In the genomic region with DNA sequence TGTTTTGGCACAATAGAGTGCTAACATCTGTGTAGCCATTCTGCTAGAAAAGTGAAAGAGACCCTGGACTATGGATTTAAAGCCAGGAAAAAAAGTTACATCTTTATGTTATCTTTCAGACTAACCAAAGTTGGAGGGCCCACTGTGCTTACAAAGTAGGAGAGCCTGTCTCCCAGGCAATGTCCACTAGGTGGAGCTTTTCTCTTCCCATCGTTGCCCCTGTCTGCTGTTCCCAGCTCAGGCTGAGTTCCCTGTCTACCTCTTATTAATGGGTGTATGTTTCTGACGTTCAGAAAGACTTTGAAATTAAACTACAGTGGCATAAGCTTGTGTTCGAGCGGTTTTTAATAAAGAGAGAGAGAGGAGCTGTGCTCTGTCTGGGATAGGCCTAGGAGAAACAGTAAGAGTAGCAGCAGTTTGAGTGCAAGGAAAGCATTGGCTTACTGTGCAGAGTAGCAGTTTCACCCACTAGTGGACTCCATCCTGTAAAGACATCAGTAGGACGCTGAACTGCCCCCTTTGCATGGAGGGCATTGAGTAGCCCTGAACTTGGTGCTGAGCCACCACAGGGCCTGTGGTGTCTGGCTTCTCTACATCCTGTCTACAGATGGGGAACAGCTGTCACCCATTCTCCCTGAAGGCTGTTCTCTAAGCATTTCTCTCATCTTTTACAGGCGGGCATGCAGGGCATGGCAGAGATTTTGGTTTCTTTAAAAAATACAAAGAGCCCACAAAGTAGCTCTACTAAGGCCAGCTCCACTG, we compare ENCODE assay signal across 8 mouse cellular contexts. TPM values are rescaled to one million over a fixed set of nuclear protein-coding genes. Genes with fewer than 3 reads are reported as not detected.
DNase-seq lines count a peak whose midpoint lies in the region; ATAC-seq and TF ChIP-seq lines count a peak whose summit lies in the region.

No protein-coding gene starts in this region.

- peaks cover 37% of the 10 kb centered on the region for H3K79me3 ChIP-seq in C2C12 (ENCODE audit: low read depth)

- H3K36me3 ChIP-seq in C2C12 (ENCODE audit: control insufficient read depth, insufficient read depth) (peaks cover 92% of the 10 kb centered on the region), G1E (replicated peaks) (peaks cover 93% of the 10 kb centered on the region)
- peaks cover 97% of the 10 kb centered on the region for H3K36me3 ChIP-seq in limb, embryonic 10.5 days

- peaks cover 32% of the 10 kb centered on the region for H3K4me1 ChIP-seq in G1E (ENCODE audit: insufficient read depth, low read depth, low read length)
- H3K4me1 ChIP-seq in limb, embryonic 10.5 days: no peaks in the 10 kb centered on the region

- peaks cover 80% of the 10 kb centered on the region for H3K79me2 ChIP-seq in C2C12 (ENCODE audit: control insufficient read depth, insufficient read depth)

- H3K27ac ChIP-seq in limb, embryonic 10.5 days: no peak overlapping the region

- no peak overlapping the region for H3ac ChIP-seq in C2C12 (ENCODE audit: control insufficient read depth, insufficient read length, low read depth)

- 0 out of 2 replicates have a peak, but pooled peaks have one; percentile 25 for ATAC-seq in G1E (ENCODE audit: extremely low read depth, insufficient number of reproducible peaks, low FRiP score, poor library complexity, severe bottlenecking)
- ATAC-seq in inflammation-experienced regulatory T-cells, adult 6 months: no peak

- TF ChIP-seq CTCF in C2C12 (IDR thresholded peaks at IDR 0.05; ENCODE audit: control insufficient read depth, insufficient read depth, insufficient read length) (peak; percentile 44), G1E (IDR thresholded peaks at IDR 0.05; ENCODE audit: low read depth, low read length) (peak; percentile 63)

- H3K27me3 ChIP-seq in C2C12 (ENCODE audit: control insufficient read depth, insufficient read depth, insufficient read length): no peaks in the 10 kb centered on the region
- H3K27me3 ChIP-seq in G1E (ENCODE audit: insufficient read depth, low read length): no peaks in the 10 kb centered on the region
- H3K27me3 ChIP-seq in limb, embryonic 10.5 days (ENCODE audit: low read depth, poor library complexity, severe bottlenecking): no peaks in the 10 kb centered on the region

- H3K4me3 ChIP-seq in C2C12 (ENCODE audit: insufficient read depth, poor library complexity, severe bottlenecking) (no peak overlapping the region), G1E (ENCODE audit: low read depth, low read length) (no peak overlapping the region)
- H3K4me3 ChIP-seq in limb, embryonic 10.5 days: no peak overlapping the region

- H3K9me3 ChIP-seq in G1E (replicated peaks): no peaks in the 10 kb centered on the region
- no peaks in the 10 kb centered on the region for H3K9me3 ChIP-seq in limb, embryonic 10.5 days (replicated peaks)

- 73% methylated on average over 6 of the region's 6 CpGs for WGBS in limb, embryonic 10.5 days

- DNase-seq in G1E (ENCODE audit: low spot score): peak; percentile 23
- peak; percentile 40 to 49 for DNase-seq in cerebellum, adult 18-20 months
- peak; percentile 24 to 77 for DNase-seq in frontal cortex, adult 2 months (ENCODE audit: extremely low spot score in 1 of 2, low spot score in 1 of 2)
- peak; percentile 30 for DNase-seq in hindlimb bud, embryonic 11.5 days (ENCODE audit: extremely low spot score, low read depth, low spot score)
- DNase-seq in limb, embryonic 10.5 days (ENCODE audit: low spot score): peak; percentile 52
- DNase-seq in neural tube, embryonic 10.5 days (ENCODE audit: extremely low spot score, low spot score): peak; percentile 33

TF ChIP-seq in C2C12, 6 proteins besides CTCF, POLR2A, EP300 and RAD21:
- TF ChIP-seq MYOD1 (IDR thresholded peaks at IDR 0.05; ENCODE audit: control insufficient read depth, insufficient read length, low read depth): no peak
- TF ChIP-seq MAX (IDR thresholded peaks at IDR 0.05): no peak
- no peak for TF ChIP-seq MYOG (IDR thresholded peaks at IDR 0.05; ENCODE audit: control insufficient read depth, extremely low read depth, insufficient read length)
- TF ChIP-seq USF1 (IDR thresholded peaks at IDR 0.05; ENCODE audit: low read depth): no peak
- TF ChIP-seq FOSL1 (IDR thresholded peaks at IDR 0.05; ENCODE audit: insufficient read depth, low read length, poor library complexity, severe bottlenecking): no peak
- TF ChIP-seq CEBPB (IDR thresholded peaks at IDR 0.05; ENCODE audit: low read depth): no peak

RNA-seq across cellular contexts. Expression of a gene that starts 11.4 kb away (rescaled TPM):
- polyA plus RNA-seq in C2C12 (2012; fragmentation: generic; extraction: Trizol) (8.1 TPM), G1E (2012) (11.8 and 16.4 TPM in 2 replicates)
- total RNA-seq in G1E (2014; fragmentation: Nextera tagmentation) (8.5 and 12.0 TPM in 2 replicates), G1E (2017) (16.9 and 18.1 TPM in 2 replicates)
- polyA plus RNA-seq in frontal cortex, adult 2 months (2012; rRNA removed): 6.3 and 7.6 TPM in 2 replicates
- polyA plus RNA-seq in limb, embryonic 10.5 days (2016; fragmentation: Nextera tagmentation; extraction: Ambion mirVana): 21.8 and 22.3 TPM in 2 replicates
- 1 to 10 TPM; 6.1 to 7.6 (median 7.1) TPM for polyA plus RNA-seq in inflammation-experienced regulatory T-cells, adult 6 months (2017; shearing (Covaris generic))

RNA-seq across cellular contexts. Expression of a gene that starts 11.5 kb away (rescaled TPM):
- polyA plus RNA-seq in C2C12 (2012; fragmentation: generic; extraction: Trizol) (4.7 TPM), G1E (2012) (3.2 and 3.5 TPM in 2 replicates)
- total RNA-seq in G1E (2014; fragmentation: Nextera tagmentation) (26.6 and 31.4 TPM in 2 replicates), G1E (2017) (36.9 and 40.5 TPM in 2 replicates)
- 13.4 and 14.7 TPM in 2 replicates for polyA plus RNA-seq in frontal cortex, adult 2 months (2012; rRNA removed)
- 13.8 and 15.1 TPM in 2 replicates for polyA plus RNA-seq in limb, embryonic 10.5 days (2016; fragmentation: Nextera tagmentation; extraction: Ambion mirVana)
- 10 to 100 TPM; 10.6 to 12.3 (median 10.6) TPM for polyA plus RNA-seq in inflammation-experienced regulatory T-cells, adult 6 months (2017; shearing (Covaris generic))
